Mouse (Mus musculus) olfactory bulb, adult 2 months (tissue): ENCODE data around the gene Olfr412.

Experiments used
- CTCF ChIP-seq: fragments of 200-500 bp; IDR thresholded peaks from 2 replicates; pipeline ENCODE4 v1.5.1; 2012; ENCODE audit warnings: low read depth, mild to moderate bottlenecking, low read length, moderate library complexity; ENCODE audit not compliant: insufficient read depth
- POLR2A ChIP-seq: fragments of 200-500 bp; IDR thresholded peaks from 2 replicates; pipeline ENCODE4 v1.6.1; 2012; ENCODE audit warnings: mild to moderate bottlenecking, low read depth, low read length, moderate library complexity; ENCODE audit not compliant: insufficient read depth

DNA sequence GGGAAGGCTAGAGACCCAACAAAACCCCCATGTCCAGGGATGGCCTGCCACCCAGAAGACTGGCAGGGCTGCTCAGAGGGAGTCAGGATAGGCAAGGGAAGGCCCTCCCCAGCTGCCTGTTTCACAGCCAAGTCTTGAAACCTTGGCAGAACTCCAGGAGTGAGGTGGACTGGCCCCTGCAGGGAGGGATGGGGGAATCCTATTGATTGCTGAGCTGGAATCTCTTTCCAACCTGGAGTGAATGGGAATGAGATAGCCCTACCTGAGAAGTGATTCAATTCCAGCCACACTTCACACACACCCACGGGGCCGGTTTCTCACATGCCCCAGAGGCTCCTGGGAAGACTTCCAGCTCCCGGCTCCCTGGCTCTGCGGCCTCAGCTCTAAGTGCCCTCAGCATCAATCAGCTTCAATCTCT lies 47.9 kb downstream of the Olfr412 start:
- TF ChIP-seq CTCF (no peak), POLR2A (no peak)
